Mouse (Mus musculus) limb, embryonic 12.5 days (tissue): ENCODE data around the gene Cdh3. TPM values are rescaled to one million over a fixed set of nuclear protein-coding genes. Genes with fewer than 3 reads are reported as not detected.
"Not testable (repeated sequence)": the region's sequence is repeated elsewhere in the genome, so short reads cannot be mapped to it uniquely, and the experiment has no call there.

ENCODE experiments used
- ATAC-seq: fragments of 200-750 bp; cut with Nextera tagmentation; 2 replicates; pipeline ENCODE4 v1.8.0; 2017; ENCODE audit warnings: low read depth, moderate TSS enrichment; ENCODE audit not compliant: insufficient number of reproducible peaks, insufficient read depth, low FRiP score, low TSS enrichment
- H3K27ac ChIP-seq: fragments of 300-500 bp; sonication (generic); 2 replicates; pipeline ENCODE4 v1.5.1; 2016; ENCODE audit warnings: mild to moderate bottlenecking, moderate library complexity
- H3K27me3 ChIP-seq: fragments of 300-500 bp; sonication (generic); 2 replicates; pipeline ENCODE4 v1.6.1; 2016; ENCODE audit warnings: mild to moderate bottlenecking, moderate library complexity
- H3K36me3 ChIP-seq: fragments of 300-500 bp; sonication (generic); 2 replicates; pipeline ENCODE4 v1.6.1; 2016; ENCODE audit warnings: mild to moderate bottlenecking, moderate library complexity
- H3K4me1 ChIP-seq: fragments of 300-500 bp; sonication (generic); replicated peaks from 2 replicates; pipeline ENCODE4 v1.6.1; 2016
- H3K4me2 ChIP-seq: fragments of 300-500 bp; sonication (generic); 2 replicates; pipeline ENCODE4 v1.6.1; 2016; ENCODE audit warnings: mild to moderate bottlenecking, moderate library complexity
- H3K4me3 ChIP-seq: fragments of 300-500 bp; sonication (generic); replicated peaks from 2 replicates; pipeline ENCODE4 v1.5.1; 2016; ENCODE audit warnings: mild to moderate bottlenecking
- H3K9ac ChIP-seq: fragments of 300-500 bp; sonication (generic); replicated peaks from 2 replicates; pipeline ENCODE4 v1.6.1; 2016; ENCODE audit warnings: mild to moderate bottlenecking, moderate library complexity
- H3K9me3 ChIP-seq: fragments of 300-500 bp; sonication (generic); 2 replicates; pipeline ENCODE4 v1.6.1; 2016; ENCODE audit warnings: mild to moderate bottlenecking, moderate library complexity
- WGBS: fragments of 180-500 bp; shearing (Covaris S2); methylation state at CpG from one replicate; pipeline ENCODE4 v1.1.7; 2016; 5-methylcytosine and 5-hydroxymethylcytosine counted together
- polyA plus RNA-seq: library from polyadenylated mRNA; unstranded; fragments of >200 nt; fragmentation: Nextera tagmentation; extraction: Ambion mirVana; gene quantifications from 2 replicates; pipeline ENCODE4 v1.2.1, GENCODE M21; 2016

The Cdh3 gene
- polyA plus RNA-seq, 1 experiment from 2014 or later, result 65.0 TPM

- no peaks in the 10 kb centered on the region for H3K4me1 ChIP-seq
- H3K9me3 ChIP-seq, result no peaks in the 10 kb centered on the region
- no peak overlapping the region for H3K9ac ChIP-seq
- H3K27me3 ChIP-seq, result no peaks in the 10 kb centered on the region
- H3K4me3 ChIP-seq, result no peak overlapping the region
- no peak overlapping the region for H3K27ac ChIP-seq
- ATAC-seq, result no peak
- H3K4me2 ChIP-seq, result no peak overlapping the region
- H3K36me3 ChIP-seq, result no peaks in the 10 kb centered on the region
- WGBS, result 75% methylated on average over 5 of the region's 5 CpGs
Measured at GRCm38 (mm10) chr8:106571551-106572172, 61.0 kb downstream of the Cdh3 start.

DNA sequence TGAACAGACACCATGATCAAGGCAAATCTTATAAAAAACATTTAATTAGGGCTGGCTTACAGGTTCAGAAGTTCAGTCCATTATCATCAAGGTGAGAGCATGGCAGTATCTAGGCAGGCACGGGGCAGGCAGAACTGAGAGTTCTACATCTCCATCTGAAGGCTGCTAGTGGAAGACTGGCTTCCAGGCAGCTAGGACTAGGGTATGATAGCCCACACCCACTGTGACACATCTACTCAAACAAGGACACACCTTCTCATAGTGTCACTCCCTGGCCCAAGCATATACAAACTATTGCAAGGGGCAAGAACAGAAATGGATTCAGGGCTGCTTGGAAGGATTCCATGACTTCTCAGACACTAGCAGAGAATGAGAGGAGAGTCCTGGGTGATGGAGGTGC is 61.5 kb downstream of the Cdh3 start:
- H3K4me1 ChIP-seq, H3K4me2 ChIP-seq, ATAC-seq, H3K36me3 ChIP-seq, H3K4me3 ChIP-seq, H3K27ac ChIP-seq, H3K9me3 ChIP-seq, H3K27me3 ChIP-seq, H3K9ac ChIP-seq: not testable (repeated sequence)
- WGBS, result 60% methylated on average over 1 of the region's 1 CpGs

DNA sequence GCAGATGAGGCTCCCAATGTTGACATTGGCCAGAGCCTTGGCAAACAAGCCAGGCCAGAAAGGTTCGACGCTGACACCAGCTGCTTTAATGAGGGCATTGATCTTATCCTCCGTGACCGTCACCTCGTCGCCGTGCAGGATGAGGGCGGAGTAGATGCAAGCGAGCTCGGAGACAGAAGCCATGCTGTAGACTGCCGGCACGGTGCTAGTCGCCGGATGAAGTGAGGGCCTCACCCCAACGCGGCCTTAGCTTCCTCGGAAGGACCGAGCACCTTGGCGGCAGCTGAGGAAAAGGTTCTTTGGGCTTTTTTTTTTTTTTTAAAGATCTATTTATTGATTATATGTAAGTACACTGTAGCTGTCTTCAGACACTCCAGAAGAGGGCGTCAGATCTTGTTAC is 62.5 kb downstream of the Cdh3 start, which contains the start of gene Gm10073:
Gm10073 (minus strand) TSS at position 294 of the 400 bp plus-strand sequence.
- H3K4me1 ChIP-seq, ATAC-seq, H3K9me3 ChIP-seq, H3K9ac ChIP-seq, H3K4me2 ChIP-seq, H3K27ac ChIP-seq, H3K36me3 ChIP-seq, H3K4me3 ChIP-seq, H3K27me3 ChIP-seq: not testable (repeated sequence)
- WGBS, result 30% methylated on average over 20 of the region's 20 CpGs

GRCm38 (mm10) chr8:106574283-106574682 is 63.6 kb downstream of the Cdh3 start:
- Histone ChIP-seq H3K4me3 (no peak overlapping the region), H3K36me3 (no peaks in the 10 kb centered on the region), H3K9ac (no peak overlapping the region), H3K27ac (no peak overlapping the region), H3K27me3 (no peaks in the 10 kb centered on the region), H3K4me2 (no peak overlapping the region), H3K9me3 (no peaks in the 10 kb centered on the region), H3K4me1 (0 out of 2 replicates have a peak, but pooled peaks cover 5% of the 10 kb centered on the region)
- no peak for ATAC-seq
- 84% methylated on average over 4 of the region's 4 CpGs for WGBS

DNA sequence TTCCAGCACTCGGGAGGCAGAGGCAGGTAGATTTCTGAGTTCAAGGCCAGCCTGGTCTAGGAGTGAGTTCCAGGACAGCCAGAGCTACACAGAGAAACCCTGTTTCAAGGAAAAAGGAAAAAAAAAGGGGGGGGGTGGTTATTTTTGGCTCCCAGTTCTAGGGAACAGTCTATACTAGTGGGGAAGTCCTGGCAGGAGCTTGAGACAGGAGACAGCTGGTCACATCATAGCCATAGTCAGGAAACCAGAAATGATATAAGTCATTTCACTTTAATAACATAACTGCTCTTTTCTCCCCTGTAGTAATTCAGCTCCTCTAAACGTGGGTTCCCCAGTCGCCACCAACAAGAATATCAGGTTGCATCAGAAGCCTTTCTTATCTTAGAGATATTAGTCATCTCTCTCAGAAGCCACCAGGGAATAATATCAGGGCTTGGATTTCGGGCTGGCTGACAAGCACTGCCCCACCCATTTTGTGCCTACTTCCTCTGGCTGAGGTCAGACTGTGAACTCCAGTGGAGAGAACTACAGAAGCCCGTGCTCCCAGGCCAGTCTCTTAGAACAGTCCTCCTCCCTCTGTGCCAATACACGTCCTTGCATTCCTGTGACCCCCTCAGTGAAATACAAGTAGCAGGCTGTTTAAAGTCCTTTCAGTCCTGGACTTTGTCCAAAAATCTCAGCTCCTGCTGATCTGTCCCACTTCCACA is 66.3 kb downstream of the Cdh3 start:
- ATAC-seq, result no peak
- 0 out of 2 replicates have a peak, but pooled peaks cover 5% of the 10 kb centered on the region for H3K4me1 ChIP-seq
- no peak overlapping the region for H3K27ac ChIP-seq
- H3K4me2 ChIP-seq, result no peak overlapping the region
- H3K9ac ChIP-seq, result no peak overlapping the region
- no peak overlapping the region for H3K4me3 ChIP-seq
- no peaks in the 10 kb centered on the region for H3K36me3 ChIP-seq
- WGBS, result 39% methylated on average over 6 of the region's 6 CpGs
- no peaks in the 10 kb centered on the region for H3K9me3 ChIP-seq
- no peaks in the 10 kb centered on the region for H3K27me3 ChIP-seq

DNA sequence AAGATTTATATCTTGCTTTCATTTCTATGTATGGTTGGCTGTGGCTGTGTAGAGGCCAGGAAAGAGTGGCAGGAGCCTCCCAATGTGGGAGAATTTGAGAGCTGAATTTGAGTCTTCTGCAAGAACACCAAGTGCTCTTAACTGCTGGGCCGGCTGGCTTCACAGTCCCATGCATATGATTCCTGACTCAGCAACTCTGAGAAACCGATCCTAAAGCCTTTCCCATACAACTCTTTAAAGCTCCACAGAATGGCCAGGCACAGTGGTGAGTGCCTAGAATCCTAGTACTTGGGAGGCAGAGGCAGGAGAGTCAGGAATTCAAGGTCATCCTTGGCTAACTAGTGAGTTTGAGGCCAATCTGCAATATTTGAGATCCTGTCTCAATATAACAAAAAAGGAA is 68.8 kb downstream of the Cdh3 start:
- no peak for ATAC-seq
- Histone ChIP-seq H3K9me3 (no peaks in the 10 kb centered on the region), H3K27me3 (no peaks in the 10 kb centered on the region), H3K27ac (no peak overlapping the region), H3K36me3 (no peaks in the 10 kb centered on the region), H3K4me2 (no peak overlapping the region), H3K4me1 (0 out of 2 replicates have a peak, but pooled peaks cover 5% of the 10 kb centered on the region), H3K9ac (no peak overlapping the region), H3K4me3 (no peak overlapping the region)
- WGBS, result 80% methylated on average over 2 of the region's 2 CpGs

DNA sequence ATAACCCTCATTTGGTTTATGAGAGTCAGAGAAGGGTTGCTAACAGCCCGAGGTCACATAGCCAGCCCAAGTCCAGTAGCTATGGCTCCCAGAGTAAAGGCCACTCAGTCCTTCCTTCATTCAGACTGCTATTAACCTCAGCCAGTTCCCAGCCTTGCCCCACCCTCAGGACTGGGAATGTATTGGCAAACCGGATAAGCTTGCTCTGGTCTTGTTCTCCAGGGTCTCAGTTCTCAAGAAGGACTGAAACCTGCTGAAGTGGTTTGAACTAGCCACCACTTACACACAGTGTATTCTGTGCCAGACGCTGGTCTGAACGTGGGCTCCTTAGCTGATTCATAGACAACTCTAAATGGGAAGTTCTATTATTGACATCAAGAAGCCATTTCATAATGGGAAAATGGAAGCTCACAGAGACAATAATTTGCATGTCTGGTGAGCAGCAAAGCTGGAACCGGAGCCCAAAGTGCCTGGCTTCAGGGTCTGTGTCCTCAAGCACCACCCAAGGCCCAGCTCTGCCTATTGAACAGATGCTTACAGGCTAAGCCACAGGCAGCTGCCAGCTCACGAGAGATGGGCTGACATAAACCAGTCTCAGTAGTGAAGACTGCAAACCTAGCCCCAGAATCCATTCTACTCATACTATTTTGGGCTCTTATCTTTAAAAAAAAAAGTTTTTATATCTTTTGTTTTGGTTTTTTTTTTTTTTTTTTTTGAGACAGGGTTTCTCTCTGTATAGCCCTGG is 70.8 kb downstream of the Cdh3 start:
- no peak overlapping the region for H3K4me3 ChIP-seq
- H3K4me1 ChIP-seq, result peaks cover 5% of the 10 kb centered on the region; the same call in 1 of the 2 replicates
- no peaks in the 10 kb centered on the region for H3K9me3 ChIP-seq
- no peak for ATAC-seq
- H3K27ac ChIP-seq, result no peak overlapping the region
- H3K27me3 ChIP-seq, result no peaks in the 10 kb centered on the region
- 66% methylated on average over 6 of the region's 6 CpGs for WGBS
- H3K4me2 ChIP-seq, result no peak overlapping the region
- no peaks in the 10 kb centered on the region for H3K36me3 ChIP-seq
- H3K9ac ChIP-seq, result no peak overlapping the region

- Histone ChIP-seq H3K9ac (no peak overlapping the region), H3K4me1 (no peaks in the 10 kb centered on the region; the same call in 1 of the 2 replicates), H3K4me3 (no peak overlapping the region), H3K27ac (no peak overlapping the region), H3K9me3 (no peaks in the 10 kb centered on the region), H3K36me3 (no peaks in the 10 kb centered on the region), H3K27me3 (no peaks in the 10 kb centered on the region), H3K4me2 (no peak overlapping the region)
- no peak for ATAC-seq
- WGBS, result 59% methylated on average over 11 of the region's 11 CpGs
Measured at GRCm38 (mm10) chr8:106584942-106585670, 74.4 kb downstream of the Cdh3 start.

- no peak for ATAC-seq
- 95% methylated on average over 3 of the region's 3 CpGs for WGBS
- Histone ChIP-seq H3K4me3 (no peak overlapping the region), H3K4me2 (no peak overlapping the region), H3K36me3 (no peaks in the 10 kb centered on the region), H3K9me3 (no peaks in the 10 kb centered on the region), H3K27me3 (no peaks in the 10 kb centered on the region), H3K4me1 (no peaks in the 10 kb centered on the region; the same call in 1 of the 2 replicates), H3K9ac (no peak overlapping the region), H3K27ac (no peak overlapping the region)
Measured at GRCm38 (mm10) chr8:106585671-106586037, 75.0 kb downstream of the Cdh3 start.

GRCm38 (mm10) chr8:106586896-106587295 is 76.2 kb downstream of the Cdh3 start:
- H3K9me3 ChIP-seq, result no peaks in the 10 kb centered on the region
- H3K4me1 ChIP-seq, result no peaks in the 10 kb centered on the region; the same call in 1 of the 2 replicates
- no peaks in the 10 kb centered on the region for H3K27me3 ChIP-seq
- no peaks in the 10 kb centered on the region for H3K36me3 ChIP-seq
- no peak for ATAC-seq
- H3K27ac ChIP-seq, result no peak overlapping the region
- 86% methylated on average over 8 of the region's 8 CpGs for WGBS
- no peak overlapping the region for H3K4me2 ChIP-seq
- no peak overlapping the region for H3K4me3 ChIP-seq
- H3K9ac ChIP-seq, result no peak overlapping the region
